Mouse (Mus musculus) forebrain, embryonic 13.5 days (tissue): ENCODE results near the gene Olfr766-ps1. TPM values are rescaled to one million over a fixed set of nuclear protein-coding genes. Genes with fewer than 3 reads are reported as not detected.

Experiments
- polyA plus RNA-seq: library from polyadenylated mRNA; unstranded; fragments of >200 nt; fragmentation: Nextera tagmentation; extraction: Ambion mirVana; gene quantifications from 2 replicates; pipeline ENCODE4 v1.2.1, GENCODE M21; 2015

The Olfr766-ps1 gene
- polyA plus RNA-seq, 1 experiment from 2014 or later = not detected

Other genes with a start within 250 kb of the Olfr766-ps1 start
- 46.5 and 51.1 TPM in 2 replicates for gene Ormdl2, start 247.3 kb downstream of the Olfr766-ps1 start, polyA plus RNA-seq
- gene Gdf11, start 177.3 kb downstream of the Olfr766-ps1 start, polyA plus RNA-seq = 8.9 and 9.0 TPM in 2 replicates
- gene Cd63, start 168.0 kb downstream of the Olfr766-ps1 start, polyA plus RNA-seq = 127 and 130 TPM in 2 replicates
- 10.7 and 16.0 TPM in 2 replicates for gene Rdh5, start 146.1 kb downstream of the Olfr766-ps1 start, polyA plus RNA-seq
- gene Bloc1s1, start 144.9 kb downstream of the Olfr766-ps1 start, polyA plus RNA-seq = 241 and 243 TPM in 2 replicates
- gene Itga7, start 135.2 kb downstream of the Olfr766-ps1 start, polyA plus RNA-seq = 0.63 and 0.83 TPM in 2 replicates
- not detected in 2 replicates for gene Mettl7b, start 108.0 kb downstream of the Olfr766-ps1 start, polyA plus RNA-seq
- not detected in 2 replicates for gene Olfr9, start 79.5 kb downstream of the Olfr766-ps1 start, polyA plus RNA-seq
- gene Olfr763, start 58.2 kb downstream of the Olfr766-ps1 start, polyA plus RNA-seq = not detected in 2 replicates
- gene Olfr764-ps1, start 29.1 kb downstream of the Olfr766-ps1 start, polyA plus RNA-seq = not detected in 2 replicates
- not detected in 2 replicates for gene Olfr765, start 19.0 kb downstream of the Olfr766-ps1 start, polyA plus RNA-seq
- gene Olfr767, start 13.9 kb upstream of the Olfr766-ps1 start, polyA plus RNA-seq = not detected in 2 replicates
- not detected in 2 replicates for gene Olfr768, start 30.4 kb upstream of the Olfr766-ps1 start, polyA plus RNA-seq
- gene Olfr769, start 48.9 kb upstream of the Olfr766-ps1 start, polyA plus RNA-seq = not detected in 2 replicates
- gene Olfr770, start 70.0 kb upstream of the Olfr766-ps1 start, polyA plus RNA-seq = not detected in 2 replicates
- gene Olfr771, start 95.8 kb upstream of the Olfr766-ps1 start, polyA plus RNA-seq = not detected in 2 replicates
- not detected in 2 replicates for gene Olfr772, start 108.9 kb upstream of the Olfr766-ps1 start, polyA plus RNA-seq
- gene Olfr773, start 118.4 kb upstream of the Olfr766-ps1 start, polyA plus RNA-seq = not detected in 2 replicates
- not detected in 2 replicates for gene Olfr774, start 167.2 kb upstream of the Olfr766-ps1 start, polyA plus RNA-seq
- gene Olfr775, start 179.4 kb upstream of the Olfr766-ps1 start, polyA plus RNA-seq = not detected in 2 replicates
- gene Olfr776, start 190.2 kb upstream of the Olfr766-ps1 start, polyA plus RNA-seq = not detected in 2 replicates
- gene Olfr777, start 202.5 kb upstream of the Olfr766-ps1 start, polyA plus RNA-seq = not detected in 2 replicates
- gene Olfr780, start 249.1 kb upstream of the Olfr766-ps1 start, polyA plus RNA-seq = not detected in 2 replicates